Mouse (Mus musculus): ENCODE results near the gene Gm13288.
"Not testable (repeated sequence)": the region's sequence is repeated elsewhere in the genome, so short reads cannot be mapped to it uniquely, and the experiment has no call there.

Gm13288 gene

DNA sequence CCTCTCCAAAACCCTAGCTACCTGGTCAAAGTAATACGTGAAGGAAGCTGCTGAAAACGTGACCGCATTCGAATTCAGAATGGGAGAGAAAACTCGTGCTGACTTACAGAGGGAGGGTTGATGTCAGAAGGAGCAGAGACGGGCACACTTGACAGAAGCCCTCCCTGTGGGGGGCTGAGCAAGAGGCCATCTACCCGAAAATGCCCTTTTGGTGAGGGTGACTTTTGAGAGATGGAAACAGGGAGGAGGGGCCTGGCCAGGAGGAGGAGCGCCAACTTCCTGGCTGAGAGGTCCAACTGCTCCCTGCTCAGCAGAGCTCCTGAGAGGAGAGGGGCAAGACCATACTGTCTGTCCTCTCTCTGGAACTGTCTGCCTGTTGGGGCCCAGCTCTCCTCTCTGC lies at the start of gene Gm13288:
TSS of gene Gm13288 (plus strand) at position 301 of the 400 bp plus-strand sequence.
- DNase-seq (ENCODE audit: low read depth): not testable (repeated sequence)

DNA sequence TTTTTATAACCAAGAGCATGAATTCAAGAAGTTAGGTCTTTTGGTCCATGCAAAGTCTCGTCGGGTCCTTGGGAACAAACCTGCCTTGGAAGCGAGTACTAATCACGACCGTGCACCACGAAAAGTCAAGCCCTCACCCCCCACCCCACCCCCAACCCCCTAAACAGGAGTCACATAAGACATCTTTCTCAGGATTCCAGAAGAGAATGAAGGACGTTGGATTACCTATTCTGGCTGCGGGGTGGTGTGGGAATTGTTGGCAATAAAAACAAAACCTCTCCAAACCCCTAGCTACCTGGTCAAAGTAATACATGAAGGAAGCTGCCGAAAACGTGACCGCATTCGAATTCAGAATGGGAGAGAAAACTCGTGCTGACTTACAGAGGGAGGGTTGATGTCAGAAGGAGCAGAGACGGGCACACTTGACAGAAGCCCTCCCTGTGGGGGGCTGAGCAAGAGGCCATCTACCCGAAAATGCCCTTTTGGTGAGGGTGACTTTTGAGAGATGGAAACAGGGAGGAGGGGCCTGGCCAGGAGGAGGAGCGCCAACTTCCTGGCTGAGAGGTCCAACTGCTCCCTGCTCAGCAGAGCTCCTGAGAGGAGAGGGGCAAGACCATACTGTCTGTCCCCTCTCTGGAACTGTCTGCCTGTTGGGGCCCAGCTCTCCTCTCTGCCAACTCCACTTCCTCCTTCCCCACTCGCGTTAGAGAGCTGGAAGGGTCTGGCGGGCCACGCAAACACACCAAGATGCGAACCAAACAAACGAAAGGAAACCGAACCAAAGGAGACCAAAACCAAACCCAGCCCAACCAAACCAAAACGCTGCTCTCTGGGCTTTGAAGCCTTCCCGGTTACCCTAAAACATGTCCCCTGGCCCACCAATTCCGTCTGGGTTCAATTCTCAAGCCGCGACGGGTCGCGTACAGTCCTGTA lies 48.5 kb upstream of the Gm13288 start:
- DNase-seq (ENCODE audit: low read depth): not testable (repeated sequence)

DNA sequence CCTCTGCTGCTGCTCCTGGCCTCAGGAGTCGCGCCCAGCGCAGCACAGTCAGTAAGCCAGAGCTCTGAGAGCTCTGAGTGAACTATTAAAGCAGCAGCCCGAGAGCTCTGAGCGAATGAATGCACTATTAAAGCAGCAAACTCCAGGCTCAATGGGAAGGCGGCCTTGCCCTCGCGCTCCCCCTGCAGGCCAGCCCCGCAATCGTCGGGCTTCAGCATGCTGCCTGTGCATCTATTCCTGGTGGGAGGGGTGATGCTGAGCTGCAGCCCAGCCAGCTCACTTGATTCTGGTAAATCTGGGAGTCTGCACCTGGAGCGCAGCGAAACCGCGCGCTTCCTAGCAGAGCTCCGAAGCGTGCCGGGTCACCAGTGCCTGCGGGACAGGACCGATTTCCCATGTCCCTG lies 47.7 kb upstream of the Gm13288 start:
- DNase-seq (ENCODE audit: low read depth): not testable (repeated sequence)

DNA sequence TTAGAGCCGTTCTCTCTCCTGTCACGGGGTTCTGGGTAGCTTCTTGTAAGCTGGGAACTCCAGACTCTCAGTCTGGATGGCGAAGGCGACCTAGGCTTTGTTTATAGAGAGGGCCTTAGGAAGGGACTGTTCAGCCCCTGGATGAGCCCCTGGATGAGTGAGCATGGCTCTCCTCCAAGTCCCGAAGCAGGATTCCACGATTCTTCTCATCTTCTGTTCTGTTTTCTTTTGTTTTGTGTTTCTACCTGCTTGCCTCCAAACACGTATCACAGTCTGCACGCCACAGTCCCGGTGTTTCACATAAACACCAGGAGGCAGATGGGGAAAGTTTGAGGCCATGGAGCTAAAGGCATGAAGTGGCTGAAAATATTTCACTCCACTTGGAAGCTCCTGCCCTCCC lies 46.6 kb upstream of the Gm13288 start:
- DNase-seq (ENCODE audit: low read depth): not testable (repeated sequence)

DNA sequence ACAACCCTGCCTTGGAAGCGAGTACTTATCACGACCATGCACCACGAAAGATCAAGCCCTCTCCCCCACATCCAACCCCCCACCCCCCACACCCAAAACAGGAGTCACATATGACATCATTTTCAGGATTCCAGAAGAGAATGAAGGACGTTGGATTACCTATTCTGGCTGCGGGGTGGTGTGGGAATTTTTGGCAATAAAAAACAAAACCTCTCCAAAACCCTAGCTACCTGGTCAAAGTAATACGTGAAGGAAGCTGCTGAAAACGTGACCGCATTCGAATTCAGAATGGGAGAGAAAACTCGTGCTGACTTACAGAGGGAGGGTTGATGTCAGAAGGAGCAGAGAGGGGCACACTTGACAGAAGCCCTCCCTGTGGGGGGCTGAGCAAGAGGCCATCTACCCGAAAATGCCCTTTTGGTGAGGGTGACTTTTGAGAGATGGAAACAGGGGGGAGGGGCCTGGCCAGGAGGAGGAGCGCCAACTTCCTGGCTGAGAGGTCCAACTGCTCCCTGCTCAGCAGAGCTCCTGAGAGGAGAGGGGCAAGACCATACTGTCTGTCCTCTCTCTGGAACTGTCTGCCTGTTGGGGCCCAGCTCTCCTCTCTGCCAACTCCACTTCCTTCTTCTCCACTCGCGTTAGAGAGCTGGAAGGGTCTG lies 45.6 kb upstream of the Gm13288 start, which contains the start of gene Gm13283:
TSS of gene Gm13283 (plus strand) at position 510 of the 659 bp plus-strand sequence.
- DNase-seq (ENCODE audit: low read depth): not testable (repeated sequence)

DNA sequence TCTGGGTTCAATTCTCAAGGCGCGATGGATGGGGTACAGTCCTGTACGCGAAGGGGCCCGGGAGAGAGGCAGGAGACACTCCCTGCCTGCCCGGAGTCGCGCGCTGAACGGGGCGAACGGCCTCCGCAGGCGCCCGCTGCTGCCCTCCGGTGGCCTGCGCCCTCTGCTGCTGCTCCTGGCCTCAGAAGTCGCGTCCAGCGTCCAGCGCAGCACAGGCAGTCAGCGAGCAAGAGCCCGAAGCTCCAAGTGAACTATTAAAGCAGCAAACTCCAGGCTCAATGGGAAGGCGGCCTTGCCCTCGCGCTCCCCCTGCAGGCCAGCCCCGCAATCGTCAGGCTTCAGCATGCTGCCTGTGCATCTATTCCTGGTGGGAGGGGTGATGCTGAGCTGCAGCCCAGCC lies 44.9 kb upstream of the Gm13288 start:
- not testable (repeated sequence) for DNase-seq (ENCODE audit: low read depth)

DNA sequence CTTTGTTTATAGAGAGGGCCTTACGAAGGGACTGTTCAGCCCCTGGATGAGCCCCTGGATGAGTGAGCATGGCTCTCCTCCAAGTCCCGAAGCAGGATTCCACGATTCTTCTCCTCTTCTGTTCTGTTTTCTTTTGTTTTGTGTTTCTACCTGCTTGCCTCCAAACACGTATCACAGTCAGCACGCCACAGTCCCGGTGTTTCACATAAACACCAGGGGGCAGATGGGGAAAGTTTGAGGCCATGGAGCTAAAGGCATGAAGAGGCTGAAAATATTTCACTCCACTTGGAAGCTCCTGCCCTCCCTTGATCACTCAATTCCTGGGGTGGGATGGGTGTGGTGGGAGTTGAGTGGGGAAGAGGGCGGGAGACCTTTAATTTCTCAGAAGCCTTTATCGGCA lies 43.6 kb upstream of the Gm13288 start:
- DNase-seq (ENCODE audit: low read depth): not testable (repeated sequence)

DNA sequence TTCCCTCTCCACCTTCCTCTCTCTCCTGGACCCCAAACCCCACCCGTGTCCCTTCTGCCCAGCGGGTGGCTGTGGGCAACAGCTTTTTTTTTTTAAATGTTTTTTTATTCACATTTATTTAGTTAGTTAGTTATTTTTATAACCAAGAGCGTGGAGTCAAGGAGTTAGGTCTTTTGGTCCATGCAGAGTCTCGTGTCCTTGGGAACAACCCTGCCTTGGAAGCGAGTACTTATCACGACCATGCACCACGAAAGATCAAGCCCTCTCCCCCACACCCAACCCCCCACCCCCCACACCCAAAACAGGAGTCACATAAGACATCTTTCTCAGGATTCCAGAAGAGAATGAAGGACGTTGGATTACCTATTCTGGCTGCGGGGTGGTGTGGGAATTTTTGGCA lies 43.0 kb upstream of the Gm13288 start:
- DNase-seq (ENCODE audit: low read depth): not testable (repeated sequence)

GRCm38 (mm10) chr4:88763384-88764018 lies 41.8 kb upstream of the Gm13288 start:
- not testable (repeated sequence) for DNase-seq (ENCODE audit: low read depth)

DNA sequence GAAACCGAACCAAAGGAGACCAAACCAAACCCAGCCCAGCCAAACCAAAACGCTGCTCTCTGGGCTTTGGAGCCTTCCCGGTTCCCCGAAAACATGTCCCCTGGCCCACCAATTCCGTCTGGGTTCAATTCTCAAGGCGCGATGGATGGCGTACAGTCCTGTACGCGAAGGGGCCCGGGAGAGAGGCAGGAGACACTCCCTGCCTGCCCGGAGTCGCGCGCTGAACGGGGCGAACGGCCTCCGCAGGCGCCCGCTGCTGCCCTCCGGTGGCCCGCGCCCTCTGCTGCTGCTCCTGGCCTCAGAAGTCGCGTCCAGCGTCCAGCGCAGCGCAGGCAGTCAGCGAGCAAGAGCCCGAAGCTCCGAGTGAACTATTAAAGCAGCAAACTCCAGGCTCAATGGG lies 31.8 kb upstream of the Gm13288 start, which contains the start of gene Gm13290:
TSS of gene Gm13290 (plus strand) at position 301 of the 400 bp plus-strand sequence.
- DNase-seq (ENCODE audit: low read depth): not testable (repeated sequence)

- DNase-seq (ENCODE audit: low read depth): not testable (repeated sequence)
Observed at GRCm38 (mm10) chr4:88776622-88777021, 28.7 kb upstream of the Gm13288 start, which contains the start of gene Gm13289. Gene Gm13289, plus strand, starts transcription at chr4:88776922.

GRCm38 (mm10) chr4:88779550-88779949 lies 25.8 kb upstream of the Gm13288 start, which contains the start of gene Gm13272:
Gene Gm13272, plus strand, starts transcription at chr4:88779850.
- not testable (repeated sequence) for DNase-seq (ENCODE audit: low read depth)

GRCm38 (mm10) chr4:88780320-88780719 lies 25.0 kb upstream of the Gm13288 start:
- not testable (repeated sequence) for DNase-seq (ENCODE audit: low read depth)

- not testable (repeated sequence) for DNase-seq (ENCODE audit: low read depth)
Observed at GRCm38 (mm10) chr4:88781831-88782230, 23.5 kb upstream of the Gm13288 start, which contains the start of gene Ifnz. Gene Ifnz, plus strand, starts transcription at chr4:88782131.

DNA sequence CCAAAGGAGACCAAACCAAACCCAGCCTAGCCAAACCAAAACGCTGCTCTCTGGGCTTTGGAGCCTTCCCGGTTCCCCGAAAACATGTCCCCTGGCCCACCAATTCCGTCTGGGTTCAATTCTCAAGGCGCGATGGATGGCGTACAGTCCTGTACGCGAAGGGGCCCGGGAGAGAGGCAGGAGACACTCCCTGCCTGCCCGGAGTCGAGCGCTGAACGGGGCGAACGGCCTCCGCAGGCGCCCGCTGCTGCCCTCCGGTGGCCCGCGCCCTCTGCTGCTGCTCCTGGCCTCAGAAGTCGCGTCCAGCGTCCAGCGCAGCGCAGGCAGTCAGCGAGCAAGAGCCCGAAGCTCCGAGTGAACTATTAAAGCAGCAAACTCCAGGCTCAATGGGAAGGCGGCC lies 23.0 kb upstream of the Gm13288 start:
- not testable (repeated sequence) for DNase-seq (ENCODE audit: low read depth)

DNA sequence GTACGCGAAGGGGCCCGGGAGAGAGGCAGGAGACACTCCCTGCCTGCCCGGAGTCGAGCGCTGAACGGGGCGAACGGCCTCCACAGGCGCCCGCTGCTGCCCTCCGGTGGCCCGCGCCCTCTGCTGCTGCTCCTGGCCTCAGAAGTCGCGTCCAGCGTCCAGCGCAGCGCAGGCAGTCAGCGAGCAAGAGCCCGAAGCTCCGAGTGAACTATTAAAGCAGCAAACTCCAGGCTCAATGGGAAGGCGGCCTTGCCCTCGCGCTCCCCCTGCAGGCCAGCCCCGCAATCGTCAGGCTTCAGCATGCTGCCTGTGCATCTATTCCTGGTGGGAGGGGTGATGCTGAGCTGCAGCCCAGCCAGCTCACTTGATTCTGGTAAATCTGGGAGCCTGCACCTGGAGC lies 19.9 kb upstream of the Gm13288 start, which contains the start of gene Gm13276:
TSS of gene Gm13276 (plus strand) at position 301 of the 400 bp plus-strand sequence.
- not testable (repeated sequence) for DNase-seq (ENCODE audit: low read depth)

- not testable (repeated sequence) for DNase-seq (ENCODE audit: low read depth)
Observed at GRCm38 (mm10) chr4:88788402-88788801, 16.9 kb upstream of the Gm13288 start, which contains the start of gene Gm13277. Gene Gm13277, plus strand, starts transcription at chr4:88788632.

DNA sequence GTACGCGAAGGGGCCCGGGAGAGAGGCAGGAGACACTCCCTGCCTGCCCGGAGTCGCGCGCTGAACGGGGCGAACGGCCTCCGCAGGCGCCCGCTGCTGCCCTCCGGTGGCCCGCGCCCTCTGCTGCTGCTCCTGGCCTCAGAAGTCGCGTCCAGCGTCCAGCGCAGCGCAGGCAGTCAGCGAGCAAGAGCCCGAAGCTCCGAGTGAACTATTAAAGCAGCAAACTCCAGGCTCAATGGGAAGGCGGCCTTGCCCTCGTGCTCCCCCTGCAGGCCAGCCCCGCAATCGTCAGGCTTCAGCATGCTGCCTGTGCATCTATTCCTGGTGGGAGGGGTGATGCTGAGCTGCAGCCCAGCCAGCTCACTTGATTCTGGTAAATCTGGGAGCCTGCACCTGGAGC lies 14.1 kb upstream of the Gm13288 start, which contains the start of gene Gm13278:
TSS of gene Gm13278 (plus strand) at position 301 of the 400 bp plus-strand sequence.
- DNase-seq (ENCODE audit: low read depth): not testable (repeated sequence)

DNA sequence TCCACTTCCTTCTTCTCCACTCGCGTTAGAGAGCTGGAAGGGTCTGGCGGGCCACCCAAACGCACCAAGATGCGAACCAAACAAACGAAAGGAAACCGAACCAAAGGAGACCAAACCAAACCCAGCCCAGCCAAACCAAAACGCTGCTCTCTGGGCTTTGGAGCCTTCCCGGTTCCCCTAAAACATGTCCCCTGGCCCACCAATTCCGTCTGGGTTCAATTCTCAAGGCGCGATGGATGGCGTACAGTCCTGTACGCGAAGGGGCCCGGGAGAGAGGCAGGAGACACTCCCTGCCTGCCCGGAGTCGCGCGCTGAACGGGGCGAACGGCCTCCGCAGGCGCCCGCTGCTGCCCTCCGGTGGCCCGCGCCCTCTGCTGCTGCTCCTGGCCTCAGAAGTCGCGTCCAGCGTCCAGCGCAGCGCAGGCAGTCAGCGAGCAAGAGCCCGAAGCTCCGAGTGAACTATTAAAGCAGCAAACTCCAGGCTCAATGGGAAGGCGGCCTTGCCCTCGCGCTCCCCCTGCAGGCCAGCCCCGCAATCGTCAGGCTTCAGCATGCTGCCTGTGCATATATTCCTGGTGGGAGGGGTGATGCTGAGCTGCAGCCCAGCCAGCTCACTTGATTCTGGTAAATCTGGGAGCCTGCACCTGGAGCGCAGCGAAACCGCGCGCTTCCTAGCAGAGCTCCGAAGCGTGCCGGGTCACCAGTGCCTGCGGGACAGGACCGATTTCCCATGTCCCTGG lies 11.2 kb upstream of the Gm13288 start, which contains the start of gene Gm13275:
TSS of gene Gm13275 (plus strand) at position 552 of the 740 bp plus-strand sequence.
- DNase-seq (ENCODE audit: low read depth): not testable (repeated sequence)

GRCm38 (mm10) chr4:88797097-88797496 lies 8.2 kb upstream of the Gm13288 start, which contains the start of gene Gm13279:
Gene Gm13279, plus strand, starts transcription at chr4:88797397.
- DNase-seq (ENCODE audit: low read depth): not testable (repeated sequence)

DNA sequence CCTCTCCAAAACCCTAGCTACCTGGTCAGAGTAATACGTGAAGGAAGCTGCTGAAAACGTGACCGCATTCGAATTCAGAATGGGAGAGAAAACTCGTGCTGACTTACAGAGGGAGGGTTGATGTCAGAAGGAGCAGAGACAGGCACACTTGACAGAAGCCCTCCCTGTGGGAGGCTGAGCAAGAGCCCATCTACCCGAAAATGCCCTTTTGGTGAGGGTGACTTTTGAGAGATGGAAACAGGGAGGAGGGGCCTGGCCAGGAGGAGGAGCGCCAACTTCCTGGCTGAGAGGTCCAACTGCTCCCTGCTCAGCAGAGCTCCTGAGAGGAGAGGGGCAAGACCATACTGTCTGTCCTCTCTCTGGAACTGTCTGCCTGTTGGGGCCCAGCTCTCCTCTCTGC lies 6.0 kb upstream of the Gm13288 start, which contains the start of gene Gm13285:
TSS of gene Gm13285 (plus strand) at position 301 of the 400 bp plus-strand sequence.
- DNase-seq (ENCODE audit: low read depth): not testable (repeated sequence)
